12 mouse cellular contexts compared by ENCODE assay signal in the genomic region with DNA sequence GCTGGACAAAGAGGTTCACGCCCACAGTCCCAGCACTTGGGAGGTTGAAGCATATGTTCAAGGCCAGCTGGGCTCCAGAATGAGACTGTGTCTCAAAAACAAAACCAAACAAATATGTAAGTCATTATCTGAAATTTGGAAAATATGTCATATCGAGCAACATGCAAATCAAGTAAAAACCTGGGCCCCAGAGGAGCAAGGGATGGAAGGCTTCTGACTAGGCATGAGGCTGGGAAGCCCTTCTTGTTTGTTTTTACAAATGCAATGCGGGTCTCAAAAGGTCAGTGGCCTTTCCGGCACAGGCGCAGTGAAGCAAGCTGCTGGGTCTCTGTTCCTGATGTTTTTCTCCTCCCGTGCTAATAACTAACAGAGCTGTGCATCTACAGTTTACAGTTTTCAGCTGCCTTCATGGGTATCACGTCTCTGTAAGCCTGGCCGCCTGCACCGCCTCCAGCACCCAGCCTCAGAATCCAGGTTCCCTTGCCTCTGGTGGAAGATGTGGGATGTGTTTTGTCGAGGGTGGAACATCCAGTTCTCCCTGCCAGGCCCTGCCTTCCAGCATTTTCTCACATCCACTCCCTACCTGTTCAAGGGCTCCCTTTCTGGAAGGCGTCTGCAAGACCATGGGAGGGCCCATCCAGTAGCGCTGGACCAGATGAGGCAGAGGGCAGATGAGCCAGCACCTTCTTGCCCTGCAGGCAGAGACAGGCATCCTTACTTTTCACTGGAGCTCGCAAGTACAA.
DNase-seq lines count a peak whose midpoint lies in the region; ATAC-seq and TF ChIP-seq lines count a peak whose summit lies in the region.
"Had no signal": no experiment of that assay in that cellular context is flagged by ENCODE, and none has a peak within 500 bp of the region (broad histone marks: within the 10 kb centered on the region; RNA-seq: fewer than 3 reads in every experiment).

No protein-coding gene starts in this region.

- H3K4me2 ChIP-seq in neural tube, embryonic 15.5 days: no peak overlapping the region
- no peak overlapping the region for H3K4me2 ChIP-seq in intestine, embryonic 16.5 days (ENCODE audit: low read depth, low read length)
- no peak overlapping the region for H3K4me2 ChIP-seq in stomach, embryonic 15.5 days
- no peak overlapping the region for H3K4me2 ChIP-seq in liver, postnatal 0 days (ENCODE audit: low read depth, low read length)
- H3K4me2 ChIP-seq: neural tube, embryonic 12.5 days had no signal

- H3K27ac ChIP-seq in heart, embryonic 10.5 days: peak overlapping the region; percentile 32; the same call in 1 of the 2 replicates
- no peak overlapping the region for H3K27ac ChIP-seq in neural tube, embryonic 15.5 days (replicated peaks)
- H3K27ac ChIP-seq in intestine, embryonic 16.5 days (ENCODE audit: low read length): peak overlapping the region; percentile 62; the same call in 1 of the 2 replicates
- peak overlapping the region; percentile 64 for H3K27ac ChIP-seq in stomach, embryonic 15.5 days
- no peak overlapping the region for H3K27ac ChIP-seq in liver, postnatal 0 days (ENCODE audit: low read depth)
- H3K27ac ChIP-seq: neural tube, embryonic 12.5 days had no signal

- ATAC-seq in neural tube, embryonic 15.5 days (ENCODE audit: low FRiP score): no peak
- ATAC-seq in intestine, embryonic 16.5 days: no peak
- ATAC-seq in stomach, embryonic 15.5 days (ENCODE audit: insufficient read depth, low FRiP score, low read depth): no peak
- ATAC-seq in liver, postnatal 0 days: no peak
- no peak for ATAC-seq in CD4-positive, CD25-positive, alpha-beta regulatory T cell, adult 4 months

- no peak for DNase-seq in heart, embryonic 10.5 days (ENCODE audit: low spot score)
- DNase-seq in heart, postnatal 14 days: no peak
- peak; percentile 32 for DNase-seq in neural tube, embryonic 10.5 days (ENCODE audit: extremely low spot score, low spot score)
- no peak for DNase-seq in liver, postnatal 0 days
- DNase-seq: adrenal gland, postnatal 25 days; cerebellum, postnatal 25 days; heart, postnatal 10 days had no signal

- H3K4me3 ChIP-seq in heart, embryonic 10.5 days: no peak overlapping the region
- H3K4me3 ChIP-seq in neural tube, embryonic 15.5 days (replicated peaks): no peak overlapping the region
- no peak overlapping the region for H3K4me3 ChIP-seq in intestine, embryonic 16.5 days (ENCODE audit: low read length)
- no peak overlapping the region for H3K4me3 ChIP-seq in stomach, embryonic 15.5 days (replicated peaks)
- no peak overlapping the region for H3K4me3 ChIP-seq in liver, postnatal 0 days (ENCODE audit: low read depth, low read length)
- H3K4me3 ChIP-seq: neural tube, embryonic 12.5 days had no signal

- H3K4me1 ChIP-seq in heart, embryonic 10.5 days: peaks cover 14% of the 10 kb centered on the region; the same call in 1 of the 2 replicates
- peaks cover 6% of the 10 kb centered on the region; the same call in 1 of the 2 replicates for H3K4me1 ChIP-seq in neural tube, embryonic 15.5 days
- H3K4me1 ChIP-seq in intestine, embryonic 16.5 days (ENCODE audit: control insufficient read depth, insufficient read depth, low read length): peaks cover 17% of the 10 kb centered on the region
- no peaks in the 10 kb centered on the region for H3K4me1 ChIP-seq in stomach, embryonic 15.5 days
- 0 out of 2 replicates have a peak, but pooled peaks cover 6% of the 10 kb centered on the region for H3K4me1 ChIP-seq in liver, postnatal 0 days (ENCODE audit: insufficient read depth)
- H3K4me1 ChIP-seq: neural tube, embryonic 12.5 days had no signal

- no peaks in the 10 kb centered on the region for H3K9me3 ChIP-seq in heart, embryonic 10.5 days
- H3K9me3 ChIP-seq in neural tube, embryonic 15.5 days (replicated peaks): no peaks in the 10 kb centered on the region
- H3K9me3 ChIP-seq in intestine, embryonic 16.5 days (ENCODE audit: control insufficient read depth, low read length): no peaks in the 10 kb centered on the region
- H3K9me3 ChIP-seq in stomach, embryonic 15.5 days: no peaks in the 10 kb centered on the region
- no peaks in the 10 kb centered on the region for H3K9me3 ChIP-seq in liver, postnatal 0 days (ENCODE audit: low read length)
- H3K9me3 ChIP-seq: neural tube, embryonic 12.5 days had no signal

- no peak overlapping the region for H3K9ac ChIP-seq in neural tube, embryonic 15.5 days (replicated peaks)
- H3K9ac ChIP-seq in intestine, embryonic 16.5 days (ENCODE audit: low read depth, low read length): peak overlapping the region; percentile 20; the same call in 1 of the 2 replicates
- H3K9ac ChIP-seq in stomach, embryonic 15.5 days: no peak overlapping the region
- no peak overlapping the region for H3K9ac ChIP-seq in liver, postnatal 0 days (replicated peaks)
- H3K9ac ChIP-seq: neural tube, embryonic 12.5 days had no signal

- intact Hi-C loops in heart, postnatal 14 days (cut with DNase I): no loop called here

- 59% methylated on average over 13 of the region's 13 CpGs for WGBS in heart, embryonic 10.5 days
- WGBS in neural tube, embryonic 15.5 days: 79% methylated on average over 13 of the region's 13 CpGs
- WGBS in intestine, embryonic 16.5 days: 56% methylated on average over 13 of the region's 13 CpGs
- 46% methylated on average over 13 of the region's 13 CpGs for WGBS in stomach, embryonic 15.5 days
- WGBS in liver, postnatal 0 days (ENCODE audit: insufficient replicate concordance): 56% methylated on average over 13 of the region's 13 CpGs

- no peak for TF ChIP-seq EP300 in liver, postnatal 0 days (IDR thresholded peaks at IDR 0.05; ENCODE audit: low read depth)

- no peak for TF ChIP-seq CTCF in liver, postnatal 0 days (IDR thresholded peaks at IDR 0.05; ENCODE audit: low read depth)

- H3K36me3 ChIP-seq in heart, embryonic 10.5 days: no peaks in the 10 kb centered on the region
- H3K36me3 ChIP-seq in neural tube, embryonic 15.5 days: no peaks in the 10 kb centered on the region
- H3K36me3 ChIP-seq in intestine, embryonic 16.5 days (ENCODE audit: control insufficient read depth, insufficient read depth, low read length): no peaks in the 10 kb centered on the region
- no peaks in the 10 kb centered on the region for H3K36me3 ChIP-seq in stomach, embryonic 15.5 days
- H3K36me3 ChIP-seq in liver, postnatal 0 days (replicated peaks; ENCODE audit: insufficient read depth, low read length): no peaks in the 10 kb centered on the region
- H3K36me3 ChIP-seq: neural tube, embryonic 12.5 days had no signal

- no peaks in the 10 kb centered on the region for H3K27me3 ChIP-seq in heart, embryonic 10.5 days (ENCODE audit: insufficient read depth, poor library complexity, severe bottlenecking)
- H3K27me3 ChIP-seq in neural tube, embryonic 15.5 days (replicated peaks): no peaks in the 10 kb centered on the region
- H3K27me3 ChIP-seq in intestine, embryonic 16.5 days (replicated peaks; ENCODE audit: control insufficient read depth, insufficient read depth, low read length): no peaks in the 10 kb centered on the region
- H3K27me3 ChIP-seq in stomach, embryonic 15.5 days (replicated peaks): no peaks in the 10 kb centered on the region
- no peaks in the 10 kb centered on the region for H3K27me3 ChIP-seq in liver, postnatal 0 days (ENCODE audit: insufficient read depth, low read length)
- H3K27me3 ChIP-seq: neural tube, embryonic 12.5 days had no signal

Comparison
In these comparisons a context has a peak if more than half of its experiments do, and no peak if none do; other contexts are left out.
1. H3K27ac ChIP-seq: peak in heart, embryonic 10.5 days (single experiment), intestine, embryonic 16.5 days (single experiment) and stomach, embryonic 15.5 days (single experiment); none in neural tube, embryonic 15.5 days (single experiment) and liver, postnatal 0 days (single experiment).